Mouse (Mus musculus) C2C12 (cell line): ENCODE measurements at regions not wholly inside any gene's neighbourhood (a gene's known extent, or its start where the extent isn't known, plus 50 kb on each side); places are given as distances from the start of the nearest gene placed in this dataset.

Experiments used
- CEBPB ChIP-seq: IDR thresholded peaks from one replicate; pipeline ENCODE4 v1.6.1; 2011; ENCODE audit warnings: low read depth, mild to moderate bottlenecking, control low read depth, moderate library complexity
- CTCF ChIP-seq: IDR thresholded peaks from one replicate; pipeline ENCODE4 v1.5.1; 2011; ENCODE audit not compliant: control insufficient read depth, insufficient read depth, insufficient read length
- MYOG ChIP-seq: IDR thresholded peaks from one replicate; pipeline ENCODE4 v1.6.1; 2011; ENCODE audit not compliant: control insufficient read depth, insufficient read length; ENCODE audit errors: extremely low read depth

DNA sequence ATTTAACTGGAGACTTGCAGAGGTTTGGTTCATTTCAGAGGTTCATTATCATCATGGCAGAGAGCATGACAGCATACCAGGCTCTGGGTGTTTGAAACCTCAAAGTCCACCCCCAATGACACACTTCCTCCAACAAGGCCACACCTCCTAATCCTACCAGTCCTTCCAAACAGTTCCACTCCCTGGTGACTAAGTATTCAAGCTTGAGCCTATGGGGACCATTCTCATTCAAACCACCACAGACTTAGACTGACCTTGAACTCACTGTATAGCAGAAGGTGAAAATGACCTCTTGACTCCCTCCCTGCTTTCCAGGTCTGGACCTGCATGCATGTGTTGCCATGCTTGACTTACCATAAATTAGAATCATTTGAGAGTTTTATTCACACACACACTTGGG is 87.6 kb upstream of the Foxn2 start:
- TF ChIP-seq MYOG (no peak), CTCF (no peak), CEBPB (no peak)
